8 mouse cellular contexts compared by ENCODE assay signal in genomic region chr4:48124773-48125469, GRCm38 (mm10). TPM values are rescaled to one million over a fixed set of nuclear protein-coding genes. Genes with fewer than 3 reads are reported as not detected.
DNase-seq lines count a peak whose midpoint lies in the region; ATAC-seq and TF ChIP-seq lines count a peak whose summit lies in the region.

Gene Stx17, plus strand, starts transcription at chr4:48124915.

- WGBS in hindbrain, postnatal 0 days, result under 1% methylated on average over 58 of the region's 58 CpGs
- WGBS in macrophage (ENCODE audit: missing documents), result 1% methylated on average over 56 of the region's 58 CpGs

- H3K27ac ChIP-seq in gastrocnemius, adult 2 months, result peak within 1 kb of the TSS; percentile 94
- peak within 1 kb of the TSS; percentile 45; the same call in 1 of the 2 replicates for H3K27ac ChIP-seq in hindbrain, postnatal 0 days
- peak within 1 kb of the TSS; percentile 82 for H3K27ac ChIP-seq in left cerebral cortex, adult 2 months
- H3K27ac ChIP-seq in macrophage, result no peak within 1 kb of the TSS

- ATAC-seq in activated CD4-positive, CD25-positive, alpha-beta regulatory T cell, adult 4 months, result peak; percentile 82
- ATAC-seq in common myeloid progenitor, adult 5-6 weeks (replicated peaks; ENCODE audit: low read depth, poor library complexity, severe bottlenecking), result peak; percentile 97
- peak; percentile 100 for ATAC-seq in hindbrain, postnatal 0 days

- no peaks in the 10 kb centered on the region for H3K27me3 ChIP-seq in hindbrain, postnatal 0 days (ENCODE audit: insufficient read depth, low read length)

- no peaks in the 10 kb centered on the region for H3K36me3 ChIP-seq in hindbrain, postnatal 0 days (ENCODE audit: insufficient read depth, low read length)
- no peaks in the 10 kb centered on the region for H3K36me3 ChIP-seq in macrophage (ENCODE audit: inconsistent target)

- H3K9ac ChIP-seq in hindbrain, postnatal 0 days (replicated peaks; ENCODE audit: low read length), result peak within 1 kb of the TSS; percentile 92

- no peaks in the 10 kb centered on the region for H3K4me1 ChIP-seq in hindbrain, postnatal 0 days (ENCODE audit: insufficient read depth, low read length)

- peaks cover 6% of the 10 kb centered on the region; the same call in 1 of the 2 replicates for H3K79me2 ChIP-seq in macrophage (ENCODE audit: inconsistent target)

- H3K9me3 ChIP-seq in hindbrain, postnatal 0 days (ENCODE audit: low read length), result no peaks in the 10 kb centered on the region

- no peak for TF ChIP-seq CTCF in gastrocnemius, adult 2 months (IDR thresholded peaks at IDR 0.05)
- no peak for TF ChIP-seq CTCF in hindbrain, postnatal 0 days (IDR thresholded peaks at IDR 0.05; ENCODE audit: low read depth)
- TF ChIP-seq CTCF in left cerebral cortex, adult 2 months (IDR thresholded peaks at IDR 0.05), result no peak

- DNase-seq in gastrocnemius, adult 2 months, result peak; percentile 89
- peak; percentile 91 for DNase-seq in hindbrain, postnatal 0 days (ENCODE audit: low spot score)
- DNase-seq in left cerebral cortex, adult 2 months (ENCODE audit: extremely low spot score in 1 of 2, low spot score in 2 of 2), result peak; percentile 83 to 86
- peak; percentile 60 for DNase-seq in retina, postnatal 7 days (ENCODE audit: low read depth, low spot score)
- DNase-seq in urinary bladder, adult 18-20 months (ENCODE audit: low spot score in 2 of 2), result peak; percentile 77 to 86

- intact Hi-C loops in gastrocnemius, adult 2 months (cut with DNase I), result loop anchor here (5.0 to 10.0 kb wide), 3 partner anchors 78 to 690 kb away; partner anchors contain the start of gene Nr4a3
- intact Hi-C loops in left cerebral cortex, adult 2 months (cut with DNase I), result loop anchor here (2.0 kb wide), 1 partner anchor 76 kb away; no protein-coding TSS in a partner anchor

- peak within 1 kb of the TSS; percentile 85 for H3K4me3 ChIP-seq in gastrocnemius, adult 2 months
- peak within 1 kb of the TSS; percentile 77 for H3K4me3 ChIP-seq in hindbrain, postnatal 0 days (ENCODE audit: low read length)
- H3K4me3 ChIP-seq in left cerebral cortex, adult 2 months, result peak within 1 kb of the TSS; percentile 99
- peak within 1 kb of the TSS; percentile 38 for H3K4me3 ChIP-seq in macrophage (ENCODE audit: inconsistent target)

- peak within 1 kb of the TSS; percentile 64 for H3K4me2 ChIP-seq in hindbrain, postnatal 0 days (ENCODE audit: low read depth, low read length)

RNA-seq across cellular contexts. Expression of gene Stx17, which starts in this region (rescaled TPM):
- 10 to 100 TPM in 1 of 2 experiments, 1 to 10 TPM in 1; 9.8 to 11.0 TPM for polyA plus RNA-seq in activated CD4-positive, CD25-positive, alpha-beta regulatory T cell, adult 4 months (2017; shearing (Covaris generic))
- total RNA-seq in common myeloid progenitor, adult 5-6 weeks (2017), result 30.3 and 34.4 TPM in 2 replicates
- total RNA-seq in gastrocnemius, adult 2 months (2021), result 10 to 100 TPM; 24.6 to 27.7 TPM
- total RNA-seq in hindbrain, postnatal 0 days (2014; rRNA removed), result 15.6 and 23.0 TPM in 2 replicates
- 25.4 and 27.7 TPM in 2 replicates for polyA plus RNA-seq in hindbrain, postnatal 0 days (2015; fragmentation: Nextera tagmentation; extraction: Ambion mirVana)
- 10 to 100 TPM; 21.1 to 21.6 TPM for total RNA-seq in left cerebral cortex, adult 2 months (2021)
- total RNA-seq in macrophage (2018; cell fraction: chromatin; rRNA removed), result 10 to 100 TPM; 14.7 to 72.0 (median 38.1) TPM
- total RNA-seq in macrophage (2018; cell fraction: cytosol; rRNA removed), result 10 to 100 TPM in 22 of 26 experiments, 1 to 10 TPM in 4; 8.7 to 20.9 (median 11.5) TPM
- 10 to 100 TPM in 25 of 26 experiments, 1 to 10 TPM in 1; 9.7 to 62.6 (median 26.7) TPM for total RNA-seq in macrophage (2018; cell fraction: nucleus; rRNA removed)
- polyA plus RNA-seq in macrophage (2018), result 14.5 to 17.0 TPM (median 15.8 TPM) in 3 replicates

Comparison
In these comparisons a context has a peak if more than half of its experiments do, and no peak if none do; other contexts are left out.
1. H3K4me3 ChIP-seq: peak in every context shown above with its lines; median percentile 99 in left cerebral cortex, adult 2 months; 85 in gastrocnemius, adult 2 months; 77 in hindbrain, postnatal 0 days; 38 in macrophage.